Mouse (Mus musculus) adrenal gland, postnatal 4 days (tissue): ENCODE results near the gene Psme1. TPM values are rescaled to one million over a fixed set of nuclear protein-coding genes. Genes with fewer than 3 reads are reported as not detected.

Experiments used
- DNase-seq, 2 experiments: peaks; one replicate each; pipeline ENCODE4 v3.0.0; 2021 to 2022; ENCODE audit warnings: low spot score in 2 of 2, mixed read lengths in 2 of 2
- total RNA-seq, 2 experiments: library from RNA; stranded (reverse); gene quantifications; 2 replicates each; pipeline ENCODE4 v1.2.3; 2021

Psme1 gene
- total RNA-seq, 2 experiments from 2014 or later: 302 to 310 TPM

DNA sequence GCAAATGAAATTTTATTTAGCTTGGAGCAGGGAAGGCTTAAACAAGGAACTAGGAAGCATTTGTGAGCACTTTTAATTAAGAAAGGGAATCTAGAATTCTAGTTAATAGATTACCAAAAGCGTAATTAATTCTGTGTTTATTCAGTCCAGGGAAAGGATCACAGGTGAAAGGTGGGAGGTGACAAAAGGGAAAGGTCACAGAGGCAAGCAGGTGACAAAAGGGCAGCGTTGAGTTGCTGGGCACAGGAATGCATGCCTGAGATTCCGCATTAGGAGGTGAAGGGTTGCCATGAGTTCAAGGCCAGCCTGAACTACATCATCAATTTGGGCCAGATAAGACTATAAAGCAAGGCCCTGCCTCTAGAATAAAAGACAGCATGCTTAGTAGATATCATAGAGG is 10.4 kb upstream of the Psme1 start:
- DNase-seq: no peak

DNA sequence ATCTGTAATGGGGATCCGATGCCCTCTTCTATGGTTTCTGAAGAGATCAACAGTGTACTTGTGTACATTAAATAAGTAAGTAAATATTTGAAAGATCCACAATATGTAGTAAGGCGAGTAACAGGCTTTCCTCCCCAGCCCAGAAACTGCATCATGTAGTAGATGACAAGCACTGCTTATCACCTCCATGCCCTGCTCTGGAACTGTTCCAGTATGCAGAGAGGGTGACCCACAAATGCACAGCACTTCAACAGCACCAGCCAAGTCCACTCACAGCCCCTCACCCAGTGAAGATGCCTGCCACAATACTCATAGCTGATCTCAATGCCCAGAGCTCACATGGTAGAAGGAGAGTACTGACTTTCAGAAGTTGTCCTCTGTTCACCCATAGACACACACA is 7.3 kb upstream of the Psme1 start:
- no peak for DNase-seq

DNA sequence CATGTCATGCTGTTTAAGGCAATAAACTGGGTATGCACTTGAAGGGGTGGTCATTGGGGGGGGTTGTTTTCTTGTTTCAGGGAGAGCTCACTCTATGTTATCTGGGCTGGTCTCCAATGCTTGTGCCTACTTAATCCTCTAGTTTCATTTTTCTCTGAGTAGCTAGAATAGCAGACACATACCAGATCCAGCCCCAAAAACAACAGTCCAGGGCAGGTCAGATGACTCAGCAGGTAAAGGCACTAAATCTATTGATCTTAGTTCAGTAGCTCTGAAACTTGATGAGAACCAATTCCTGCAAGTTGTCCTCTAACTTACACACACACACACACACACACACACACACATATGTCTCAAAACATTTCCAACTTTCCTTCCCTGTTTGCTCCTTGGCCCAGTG is 6.2 kb upstream of the Psme1 start:
- no peak for DNase-seq

GRCm38 (mm10) chr14:55575302-55575701 is 2.6 kb upstream of the Psme1 start, which contains the start of gene Fitm1:
TSS of gene Fitm1 (plus strand) at chr14:55575617.
- no peak for DNase-seq

- DNase-seq: no peak
Observed at GRCm38 (mm10) chr14:55575711-55576110, 2.2 kb upstream of the Psme1 start.

DNA sequence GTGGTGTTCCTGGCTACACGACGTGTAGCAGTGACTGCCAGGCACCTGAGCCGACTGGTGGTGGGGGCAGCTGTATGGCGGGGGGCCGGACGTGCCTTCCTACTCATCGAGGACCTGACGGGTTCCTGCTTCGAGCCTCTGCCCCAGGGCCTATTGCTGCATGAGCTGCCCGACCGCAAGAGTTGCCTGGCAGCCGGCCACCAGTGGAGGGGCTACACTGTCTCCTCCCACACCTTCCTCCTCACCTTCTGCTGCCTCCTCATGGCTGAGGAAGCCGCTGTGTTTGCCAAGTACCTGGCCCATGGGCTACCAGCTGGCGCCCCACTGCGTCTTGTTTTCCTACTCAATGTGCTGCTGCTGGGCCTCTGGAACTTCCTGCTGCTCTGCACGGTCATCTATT is 1.5 kb upstream of the Psme1 start:
- no peak for DNase-seq

DNA sequence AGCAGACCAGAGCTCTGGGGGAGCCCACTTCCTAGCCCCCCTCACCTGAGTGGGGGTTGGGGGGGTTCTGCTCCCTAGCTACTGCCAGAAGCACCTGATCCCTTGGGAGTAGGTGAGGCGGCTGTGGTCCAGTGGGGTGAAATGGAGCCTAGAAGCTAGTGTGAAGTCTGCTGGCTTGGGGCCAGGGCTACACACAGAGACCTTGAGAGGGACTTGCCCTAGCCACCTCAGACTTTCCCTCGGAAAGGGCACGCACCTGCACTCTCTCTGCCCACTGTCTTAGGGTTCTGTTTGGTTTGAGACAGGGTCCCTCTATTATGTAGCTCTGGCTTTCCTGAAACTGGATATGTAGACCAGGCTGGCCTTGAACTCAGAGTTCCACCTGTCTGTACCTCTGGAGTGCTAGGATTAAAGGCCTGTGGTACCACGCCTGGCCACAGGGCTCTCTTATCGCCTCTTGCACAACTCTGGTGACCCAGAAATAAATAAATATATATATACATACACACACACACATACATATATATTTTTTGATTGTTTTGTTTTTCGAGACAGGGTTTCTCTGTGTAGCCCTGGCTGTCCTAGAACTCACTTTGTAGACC is 846 bp downstream of the Psme1 start:
- peak in 1 of 2 experiments; percentile 48 for DNase-seq

- DNase-seq: no peak
Observed at GRCm38 (mm10) chr14:55579511-55580496, 1.9 kb downstream of the Psme1 start.

DNA sequence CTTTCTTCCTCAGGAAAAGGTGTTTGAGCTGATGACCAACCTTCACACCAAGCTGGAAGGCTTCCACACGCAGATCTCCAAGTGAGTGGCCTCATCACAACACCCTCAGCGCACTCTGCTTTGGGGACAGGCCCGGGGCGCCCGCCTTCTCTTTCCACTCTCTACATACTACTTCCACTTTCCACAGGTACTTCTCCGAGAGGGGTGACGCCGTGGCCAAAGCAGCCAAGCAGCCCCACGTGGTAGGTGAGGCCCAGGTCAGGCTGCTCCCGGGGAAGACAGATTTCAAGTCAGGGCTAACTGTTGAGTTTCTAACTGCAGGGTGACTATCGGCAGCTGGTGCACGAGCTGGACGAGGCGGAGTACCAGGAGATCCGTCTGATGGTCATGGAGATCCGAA is 2.8 kb downstream of the Psme1 start:
- no peak for DNase-seq

DNA sequence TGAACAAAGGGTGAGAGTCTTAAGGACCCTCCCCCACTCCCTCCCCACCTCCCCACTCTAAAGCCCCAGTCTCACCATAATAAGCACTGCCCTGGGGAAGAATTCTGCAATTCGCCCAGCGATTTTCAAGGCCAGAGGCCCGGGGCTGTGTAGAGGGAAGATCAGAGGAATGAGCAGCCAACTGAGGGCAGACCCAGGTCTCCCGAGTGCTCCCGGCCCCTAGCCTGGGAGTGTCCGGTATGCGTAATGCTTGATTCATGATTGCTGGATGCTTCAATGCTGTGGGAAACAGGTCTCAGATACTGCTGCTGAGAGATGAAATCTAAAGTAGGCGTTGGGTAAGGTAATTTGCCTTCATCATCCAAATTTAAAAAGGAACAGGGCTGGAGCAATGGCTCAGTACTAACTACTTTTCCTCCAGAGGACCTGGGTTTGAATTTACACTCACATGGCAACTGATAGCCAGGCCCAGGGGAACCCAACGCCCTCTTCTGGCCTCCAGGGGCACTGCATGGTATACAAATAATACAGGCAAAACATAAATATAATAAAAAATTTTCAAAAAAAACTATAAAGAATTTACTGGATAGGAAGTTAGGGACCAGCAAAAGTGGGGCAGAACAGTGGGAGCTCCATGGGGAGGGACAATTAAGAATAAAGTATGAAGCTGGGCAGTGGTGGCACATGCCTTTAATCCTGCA is 4.2 kb downstream of the Psme1 start:
- no peak for DNase-seq

DNA sequence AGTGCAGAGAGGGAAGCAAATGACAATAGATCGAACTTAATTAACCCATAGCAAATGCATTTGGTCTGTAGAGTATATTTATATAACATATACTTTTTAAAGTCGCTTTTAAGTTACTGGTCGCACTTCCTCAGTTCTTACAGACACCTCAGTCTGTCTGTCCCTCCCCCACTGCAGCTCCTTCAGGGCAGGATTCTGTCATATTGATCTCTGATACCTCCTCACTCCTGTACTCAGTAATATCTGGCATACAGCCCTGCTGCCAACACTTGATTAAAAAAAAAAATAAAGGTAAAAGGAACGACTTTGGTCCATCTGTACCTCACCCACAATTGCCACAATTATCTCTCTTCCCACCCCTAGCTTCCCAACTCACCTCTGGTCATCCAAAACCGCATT is 6.4 kb downstream of the Psme1 start:
- no peak for DNase-seq

DNA sequence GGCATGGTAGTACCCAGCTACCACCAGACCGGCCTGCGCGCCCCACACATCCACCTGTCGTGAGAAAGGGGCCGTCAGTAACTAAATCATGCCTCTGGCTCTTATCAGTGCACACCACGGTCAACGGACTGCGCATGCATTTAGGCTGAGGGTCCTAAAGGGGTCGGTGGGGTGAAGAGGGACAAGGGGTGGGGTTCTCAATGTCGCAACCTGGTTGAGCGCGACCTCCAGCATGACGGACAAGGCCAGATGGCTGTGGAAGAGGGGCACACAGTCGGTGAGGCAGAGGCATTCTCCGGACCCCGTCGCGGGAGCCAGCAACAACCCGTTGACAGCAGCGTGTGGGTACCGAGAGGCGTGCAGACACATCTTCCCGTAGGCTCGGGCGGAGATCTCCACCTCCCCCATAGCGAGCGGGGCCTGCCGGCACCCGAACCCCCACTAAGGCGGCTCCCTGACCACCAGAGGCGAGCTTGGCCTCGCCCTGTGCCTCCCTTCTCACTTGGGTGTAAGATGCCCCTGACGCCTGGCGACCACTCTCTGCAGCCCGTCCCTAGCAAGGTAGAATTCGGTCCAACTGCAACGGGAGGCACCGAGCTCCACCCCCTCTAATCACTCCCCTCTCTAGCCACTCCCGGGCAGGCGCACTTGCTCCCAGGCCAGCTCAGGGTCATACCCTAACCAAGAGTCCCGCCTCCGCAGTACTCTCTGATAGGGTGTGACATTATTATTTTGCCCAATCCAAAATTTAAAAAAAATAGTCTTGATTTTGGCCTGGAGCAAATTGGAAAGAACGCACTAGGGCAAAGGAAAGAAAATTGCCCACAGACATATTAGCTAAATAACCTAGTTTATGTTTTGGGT is 7.0 kb downstream of the Psme1 start, which contains the start of gene Emc9:
Gene Emc9 (minus strand): TSS at position 601 of the 864 bp plus-strand sequence.
- DNase-seq: peak; percentile 48 to 75

GRCm38 (mm10) chr14:55585566-55585960 is 7.6 kb downstream of the Psme1 start:
- DNase-seq: no peak

DNA sequence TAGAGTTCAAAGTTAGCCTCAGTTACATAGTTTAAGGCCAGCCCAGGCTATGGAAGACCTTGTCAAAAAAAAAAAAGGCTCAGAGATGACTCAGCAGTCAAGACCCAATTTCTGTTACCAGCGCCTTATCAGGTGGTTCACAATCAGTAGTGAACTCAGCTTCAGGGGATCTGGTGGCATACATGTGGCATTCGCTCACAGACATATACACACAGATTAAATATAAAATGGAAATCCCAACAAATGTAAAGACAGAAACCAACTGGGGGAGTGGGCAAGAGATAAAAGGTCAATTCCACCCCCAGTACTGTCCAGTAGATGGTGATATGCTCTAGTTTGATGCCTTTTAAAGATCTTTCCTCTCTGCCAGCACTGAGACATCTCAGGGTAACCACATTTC is 8.2 kb downstream of the Psme1 start:
- DNase-seq: no peak

GRCm38 (mm10) chr14:55589271-55589670 is 11.3 kb downstream of the Psme1 start:
- no peak for DNase-seq

GRCm38 (mm10) chr14:55589771-55590448 is 12.0 kb downstream of the Psme1 start:
- DNase-seq: no peak

DNA sequence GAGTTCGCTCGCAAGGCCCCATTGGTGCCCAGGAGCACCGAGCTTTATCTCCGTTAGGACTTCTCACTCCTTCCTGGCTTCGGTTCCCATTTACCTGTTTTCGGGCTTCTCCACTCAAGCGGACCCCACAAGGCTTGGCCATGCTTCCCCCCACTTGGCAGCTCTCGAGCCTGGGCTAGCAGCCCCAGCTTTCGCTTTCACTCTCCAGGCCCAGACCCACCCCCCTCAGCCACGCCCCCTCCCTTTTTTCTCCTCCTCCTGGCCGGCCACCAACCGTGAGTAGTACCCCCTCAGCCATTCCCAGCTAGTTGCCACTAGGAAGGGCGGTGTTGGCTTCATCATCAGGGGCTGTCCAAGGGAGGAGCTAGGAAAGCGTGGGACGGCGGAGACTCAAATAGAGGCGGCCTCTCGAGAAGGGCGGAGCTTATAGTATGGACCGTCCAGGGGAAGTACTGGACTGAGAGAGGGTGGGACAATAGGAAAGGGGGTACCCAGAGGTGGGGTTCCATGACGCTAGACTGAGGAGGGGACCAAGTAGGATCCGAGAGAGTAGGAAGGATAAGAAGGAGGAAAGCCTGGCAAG is 12.9 kb downstream of the Psme1 start, which contains the start of gene Psme2:
Gene Psme2 (minus strand): TSS at position 366 of the 583 bp plus-strand sequence.
- DNase-seq: peak; percentile 64 to 85

- peak; percentile 74 to 87 for DNase-seq
Observed at GRCm38 (mm10) chr14:55591331-55591891, 13.5 kb downstream of the Psme1 start, which contains the start of gene Rnf31. TSS of gene Rnf31 (plus strand) at chr14:55591708.

DNA sequence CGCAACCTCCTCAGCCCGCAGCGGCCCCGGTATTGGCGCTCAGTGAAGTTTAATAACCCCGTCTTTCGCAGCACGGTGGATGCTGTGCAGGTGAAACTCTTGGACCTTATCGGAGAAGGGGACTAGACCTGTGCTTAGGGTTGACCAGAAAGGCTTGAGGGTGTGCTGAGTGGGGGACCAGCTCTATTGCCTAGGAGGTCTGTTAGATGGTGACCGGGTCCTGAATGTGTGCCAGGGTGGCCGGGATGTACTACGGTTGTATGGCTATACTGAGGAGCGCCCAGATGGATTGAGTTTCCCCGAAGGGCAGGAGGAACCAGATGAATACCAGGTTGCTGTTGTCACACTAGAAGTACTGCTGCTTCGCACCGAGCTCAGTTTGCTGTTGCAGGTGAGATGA is 14.3 kb downstream of the Psme1 start:
- DNase-seq: no peak
